Mouse (Mus musculus) c-Kit-negative CD71-positive TER-119-positive erythroid progenitor cells, embryonic 14.5 days (primary cell): ENCODE measurements around the gene E2f4.

Source experiments
- DNase-seq: peaks from one replicate; pipeline ENCODE4 v3.0.0-alpha.2; 2013; ENCODE audit warnings: low read depth, low spot score

E2f4 gene

GRCm38 (mm10) chr8:105315073-105315769 is 17.8 kb downstream of the E2f4 start:
- no peak for DNase-seq

GRCm38 (mm10) chr8:105317941-105318340 is 20.5 kb downstream of the E2f4 start:
- DNase-seq = no peak

GRCm38 (mm10) chr8:105318662-105319190 is 21.3 kb downstream of the E2f4 start:
- no peak for DNase-seq

- peak; percentile 75 for DNase-seq
Measured at GRCm38 (mm10) chr8:105323183-105323582, 25.7 kb downstream of the E2f4 start.

- DNase-seq = no peak
Measured at GRCm38 (mm10) chr8:105325641-105326093, 28.2 kb downstream of the E2f4 start.

- peak; percentile 95 for DNase-seq
Measured at GRCm38 (mm10) chr8:105326141-105326672, 28.7 kb downstream of the E2f4 start, which contains the start of the genes Lrrc29 and Tmem208. Gene Lrrc29 (minus strand): TSS chr8:105326278. Gene Tmem208 (plus strand): TSS chr8:105326354.

- DNase-seq = no peak
Measured at GRCm38 (mm10) chr8:105326968-105327367, 29.5 kb downstream of the E2f4 start.

- no peak for DNase-seq
Measured at GRCm38 (mm10) chr8:105330325-105330724, 32.9 kb downstream of the E2f4 start.

- no peak for DNase-seq
Measured at GRCm38 (mm10) chr8:105331469-105331868, 34.0 kb downstream of the E2f4 start.

GRCm38 (mm10) chr8:105331931-105332330 is 34.5 kb downstream of the E2f4 start:
- no peak for DNase-seq

- no peak for DNase-seq
Measured at GRCm38 (mm10) chr8:105332523-105332922, 35.1 kb downstream of the E2f4 start.

GRCm38 (mm10) chr8:105336373-105337130 is 39.1 kb downstream of the E2f4 start:
- no peak for DNase-seq

GRCm38 (mm10) chr8:105338992-105339391 is 41.5 kb downstream of the E2f4 start:
- no peak for DNase-seq

GRCm38 (mm10) chr8:105339886-105340635 is 42.6 kb downstream of the E2f4 start:
- DNase-seq = no peak

GRCm38 (mm10) chr8:105341399-105341798 is 43.9 kb downstream of the E2f4 start:
- DNase-seq = no peak

GRCm38 (mm10) chr8:105342768-105343167 is 45.3 kb downstream of the E2f4 start:
- no peak for DNase-seq

- no peak for DNase-seq
Measured at GRCm38 (mm10) chr8:105343791-105344574, 46.5 kb downstream of the E2f4 start.

- no peak for DNase-seq
Measured at GRCm38 (mm10) chr8:105345061-105345975, 47.9 kb downstream of the E2f4 start.

- no peak for DNase-seq
Measured at GRCm38 (mm10) chr8:105346611-105347427, 49.4 kb downstream of the E2f4 start.
